Mouse (Mus musculus): ENCODE data around the gene Lpin2.

The Lpin2 gene

GRCm38 (mm10) chr17:71182211-71182721 is at the start of gene Lpin2:
Gene Lpin2, plus strand, starts transcription at chr17:71182560.
- DNase-seq, result peak; percentile 56

DNA sequence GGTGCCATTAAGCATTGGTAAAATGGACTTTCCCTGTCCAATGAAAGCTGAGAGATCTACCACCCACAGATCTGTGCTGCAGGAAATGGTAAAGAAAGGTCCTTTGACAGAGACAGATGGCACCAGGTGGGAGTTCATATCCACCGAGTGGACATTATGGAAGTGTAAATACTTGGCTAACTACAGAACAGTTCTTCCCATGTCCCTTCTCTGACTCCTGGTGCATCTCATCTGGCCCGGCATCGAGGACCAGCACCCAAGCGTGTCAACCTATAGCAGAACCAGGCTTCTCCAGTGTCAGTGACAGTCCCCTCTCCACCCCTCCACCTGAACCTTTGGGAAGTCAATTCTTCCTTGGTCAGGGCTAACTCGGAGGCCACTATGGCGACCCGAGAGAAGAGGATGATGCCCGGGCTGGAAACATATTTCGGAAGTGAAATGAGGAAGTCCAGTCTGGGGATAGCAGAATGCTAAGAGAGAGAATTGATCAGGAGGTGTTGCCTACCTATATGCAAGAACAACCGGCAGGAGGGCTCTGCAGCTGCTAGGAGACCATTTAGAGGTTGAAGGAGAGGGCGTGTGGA is 49.4 kb upstream of the Lpin2 start:
- DNase-seq, result no peak

- DNase-seq, result no peak
Measured at GRCm38 (mm10) chr17:71134441-71134955, 47.9 kb upstream of the Lpin2 start.

DNA sequence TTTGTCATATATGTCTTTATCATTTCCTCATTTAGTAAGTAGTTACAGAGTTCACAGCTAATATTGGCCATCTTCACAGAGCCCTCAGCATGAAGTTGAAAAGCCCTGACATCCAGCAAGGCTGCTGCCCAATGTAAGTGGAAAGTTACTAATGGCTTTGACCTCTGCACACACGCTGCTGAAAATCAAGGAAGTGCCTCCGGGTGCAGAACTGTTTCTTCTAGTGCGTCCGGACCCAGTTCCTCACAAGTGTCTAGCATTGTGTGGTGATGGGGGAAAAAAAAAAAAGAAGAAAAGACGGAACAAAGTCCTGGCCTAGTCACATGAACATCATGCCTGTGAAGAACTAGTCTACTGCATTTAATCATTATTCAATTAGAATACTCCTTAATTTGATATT is 47.3 kb upstream of the Lpin2 start:
- no peak for DNase-seq

GRCm38 (mm10) chr17:71135866-71136265 is 46.5 kb upstream of the Lpin2 start:
- DNase-seq, result no peak

DNA sequence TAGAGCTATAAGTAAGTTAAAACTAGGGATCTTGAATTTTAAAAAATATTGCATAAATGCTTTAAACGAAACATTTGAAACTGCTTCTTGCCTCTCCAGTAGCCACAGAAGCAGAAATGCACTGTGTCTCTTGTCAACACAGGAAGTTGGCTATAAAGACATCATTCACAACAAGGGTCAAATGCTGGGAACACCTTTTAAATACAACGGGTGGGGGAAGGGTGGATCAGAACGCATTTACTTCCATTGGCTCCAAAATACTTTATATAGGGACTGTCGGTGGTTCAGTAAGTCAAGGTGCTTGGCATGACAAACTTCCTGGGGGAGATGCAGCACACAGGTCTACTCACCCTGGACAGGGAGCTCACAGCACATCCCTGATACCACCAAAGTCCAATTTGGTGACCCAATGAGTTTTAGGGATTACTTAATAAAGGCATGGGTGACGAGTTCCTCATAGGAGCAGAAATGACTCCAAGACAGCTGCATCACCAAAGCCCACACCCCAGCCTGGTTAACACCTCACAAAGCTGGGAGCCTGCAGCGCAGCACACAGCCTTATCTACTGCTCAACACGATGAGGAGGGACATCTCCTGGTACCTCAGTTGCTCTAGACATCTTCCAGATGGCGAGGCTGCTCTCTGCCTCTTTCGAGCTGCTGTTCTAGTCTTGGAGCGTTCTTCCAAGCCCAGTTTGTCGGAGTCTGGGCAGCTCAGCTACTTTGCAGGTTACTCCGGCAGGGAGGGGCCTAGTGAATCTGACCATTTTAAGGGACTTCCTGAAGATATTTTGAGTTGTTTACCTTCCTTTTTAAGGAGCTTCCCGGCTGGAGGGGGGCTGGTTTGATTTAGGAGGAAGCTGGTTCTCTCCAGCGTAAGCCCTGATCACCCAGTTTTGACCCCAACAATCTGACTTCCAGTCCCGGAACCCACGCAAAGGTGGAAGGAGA is 45.7 kb upstream of the Lpin2 start:
- DNase-seq, result no peak

DNA sequence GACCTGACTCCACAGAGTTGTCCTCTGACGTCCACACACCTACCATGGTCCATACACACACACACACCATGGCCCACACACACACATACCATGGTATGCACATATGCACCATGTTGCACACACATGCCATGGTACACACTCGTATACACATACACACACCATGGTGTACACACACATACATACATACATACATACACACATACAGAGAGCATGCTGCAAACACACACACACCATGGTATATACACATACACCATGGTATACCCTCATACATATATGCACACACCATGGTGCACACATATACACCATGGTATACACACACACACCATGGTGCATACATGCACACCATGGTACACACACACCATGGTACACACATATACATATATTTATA is 45.0 kb upstream of the Lpin2 start:
- no peak for DNase-seq

GRCm38 (mm10) chr17:71142068-71142467 is 40.3 kb upstream of the Lpin2 start:
- no peak for DNase-seq

GRCm38 (mm10) chr17:71143155-71143554 is 39.2 kb upstream of the Lpin2 start:
- DNase-seq, result no peak

DNA sequence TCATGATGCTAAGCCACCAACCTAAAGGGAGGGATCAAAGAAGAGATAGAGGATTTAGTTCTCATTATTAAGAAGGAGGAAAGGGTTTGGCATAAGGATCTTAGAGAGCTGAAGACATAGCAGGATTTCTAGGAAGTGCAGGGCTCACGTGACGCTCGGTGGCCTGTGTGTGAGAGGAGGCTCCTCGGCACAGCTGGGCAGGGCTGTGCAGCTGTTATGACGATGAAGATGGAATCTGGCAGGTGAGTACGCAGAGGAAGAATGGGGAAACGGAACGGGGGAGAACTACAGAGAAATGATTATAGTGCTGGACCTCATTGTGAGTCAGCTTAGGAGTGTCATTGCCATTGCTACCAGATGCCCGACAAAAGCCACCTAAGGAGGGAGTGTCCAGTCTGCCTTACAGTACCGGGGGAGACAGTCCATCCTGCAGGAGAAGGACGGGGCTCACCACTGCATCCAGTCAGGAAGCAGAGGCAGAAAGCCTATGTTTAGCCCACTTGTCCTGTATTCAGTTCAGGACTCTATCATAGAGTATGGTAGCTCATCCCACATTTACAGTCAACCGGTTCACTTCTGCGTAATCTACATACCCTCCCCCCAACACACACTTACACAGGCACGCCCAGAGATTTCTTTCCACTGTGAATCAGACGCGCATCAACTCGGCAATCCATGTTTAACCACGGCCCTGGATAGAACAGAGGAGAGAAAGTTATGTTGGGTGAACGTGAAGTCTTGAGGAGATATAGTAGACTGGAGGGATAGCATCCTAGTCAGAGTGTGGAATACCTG is 37.8 kb upstream of the Lpin2 start:
- no peak for DNase-seq

DNA sequence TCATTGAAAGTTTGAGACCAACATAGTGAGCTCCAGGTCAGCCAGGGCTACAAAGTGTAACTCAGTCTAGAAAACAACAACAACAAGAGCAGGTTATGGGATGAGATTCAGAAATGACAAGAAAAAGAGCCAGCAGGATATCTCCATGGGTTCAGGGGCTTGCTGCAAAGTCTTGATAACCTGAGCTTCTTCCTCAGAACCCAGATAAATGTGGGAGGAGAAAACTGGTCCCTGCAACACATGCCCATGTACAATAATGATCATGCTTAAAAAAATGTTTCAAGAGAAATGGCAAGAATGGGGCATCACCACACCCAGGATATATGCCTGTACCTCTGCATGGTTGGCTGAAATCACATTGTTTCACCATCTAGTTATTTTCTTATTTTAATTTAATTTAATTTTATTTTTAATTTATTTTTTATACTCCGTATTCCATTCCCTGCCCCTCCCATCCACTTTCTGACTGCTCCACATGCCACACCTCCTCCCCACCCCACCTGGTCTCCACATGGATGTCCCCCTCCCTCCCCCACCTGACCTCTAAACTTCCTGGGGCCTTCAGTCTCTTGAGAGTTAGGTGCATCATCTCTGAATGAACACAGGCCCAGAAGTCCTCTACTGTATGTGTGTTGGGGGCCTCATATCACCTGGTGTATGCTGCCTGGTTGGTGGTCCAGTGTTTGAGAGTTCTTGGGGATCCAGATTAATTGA is 37.0 kb upstream of the Lpin2 start:
- DNase-seq, result no peak

DNA sequence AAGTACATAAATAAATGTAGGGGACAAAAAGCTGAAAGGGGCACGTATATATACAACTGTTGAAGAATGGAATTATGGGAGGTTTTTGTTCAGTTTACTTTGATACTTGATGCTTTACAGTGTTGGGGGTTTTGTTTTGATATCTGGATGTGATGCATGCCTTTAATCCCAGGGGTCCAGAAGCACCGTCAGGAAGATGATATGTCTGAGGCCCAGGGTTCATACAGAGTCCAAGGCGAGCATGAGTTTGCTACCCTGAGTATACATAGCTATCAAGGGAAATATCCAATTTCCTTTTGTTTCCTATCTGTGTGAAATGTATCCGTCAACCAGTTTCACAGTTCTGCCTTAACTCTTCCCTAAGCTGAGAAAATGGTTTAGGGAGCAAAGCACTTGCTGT is 29.0 kb upstream of the Lpin2 start:
- DNase-seq, result no peak

- no peak for DNase-seq
Measured at GRCm38 (mm10) chr17:71155271-71155670, 27.1 kb upstream of the Lpin2 start.

DNA sequence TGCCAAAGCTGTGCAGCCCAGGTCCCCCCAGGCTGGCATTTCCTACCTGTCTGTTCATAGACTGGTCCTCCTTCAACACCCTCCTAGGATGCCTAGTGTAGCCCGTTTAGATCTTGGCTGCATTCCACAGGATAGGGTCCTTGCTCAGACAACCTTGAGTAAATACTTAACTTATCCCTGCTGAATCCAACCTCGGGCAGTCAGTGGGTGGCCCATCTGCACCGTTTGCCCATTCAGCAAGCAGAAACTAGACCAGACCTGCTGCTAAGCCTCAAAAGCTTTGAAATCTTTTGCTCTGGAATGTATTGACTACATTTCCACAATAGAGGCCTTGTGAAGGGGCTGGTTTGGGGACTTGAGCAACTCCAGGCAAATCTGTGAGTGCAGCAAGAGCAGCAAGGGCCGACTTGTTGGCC is 23.2 kb upstream of the Lpin2 start:
- DNase-seq, result no peak

- DNase-seq, result no peak
Measured at GRCm38 (mm10) chr17:71159720-71160119, 22.6 kb upstream of the Lpin2 start.

- DNase-seq, result no peak
Measured at GRCm38 (mm10) chr17:71160244-71160995, 21.9 kb upstream of the Lpin2 start.

- no peak for DNase-seq
Measured at GRCm38 (mm10) chr17:71164991-71165390, 17.4 kb upstream of the Lpin2 start.

GRCm38 (mm10) chr17:71168205-71168815 is 14.1 kb upstream of the Lpin2 start:
- no peak for DNase-seq

GRCm38 (mm10) chr17:71168846-71169245 is 13.5 kb upstream of the Lpin2 start:
- DNase-seq, result no peak

DNA sequence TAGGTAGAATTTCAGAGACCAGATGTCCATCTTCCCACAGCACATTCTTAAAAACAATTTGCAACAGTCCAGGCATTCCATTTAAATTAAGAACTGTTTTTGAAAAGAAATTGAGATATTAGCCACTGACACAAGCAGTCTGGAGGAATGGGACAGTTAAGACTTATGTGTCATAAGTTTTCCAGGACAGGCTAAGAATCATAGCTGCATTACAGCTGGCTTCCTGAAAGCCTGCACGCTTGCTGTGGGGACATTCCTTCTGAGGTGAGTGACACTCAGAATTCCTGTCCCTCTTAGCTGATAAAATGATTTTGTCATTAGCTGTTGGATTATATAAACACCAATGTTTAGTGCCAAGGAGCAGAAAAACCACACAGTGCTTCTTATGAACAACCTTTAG is 12.7 kb upstream of the Lpin2 start:
- no peak for DNase-seq

GRCm38 (mm10) chr17:71171161-71171560 is 11.2 kb upstream of the Lpin2 start:
- no peak for DNase-seq
